Mouse (Mus musculus) limb, embryonic 14.5 days (tissue): ENCODE results near the gene Tfap2e. TPM values are rescaled to one million over a fixed set of nuclear protein-coding genes. Genes with fewer than 3 reads are reported as not detected.

Experiments used
- ATAC-seq: fragments of 200-750 bp; cut with Nextera tagmentation; 2 replicates; pipeline ENCODE4 v1.8.0; 2017; ENCODE audit warnings: low read depth, moderate number of reproducible peaks, moderate TSS enrichment; ENCODE audit not compliant: low FRiP score
- DNase-seq: peaks from one replicate; pipeline ENCODE4 v3.0.0-alpha.2; 2015; ENCODE audit warnings: low spot score
- H3K27ac ChIP-seq: fragments of 300-500 bp; sonication (generic); replicated peaks from 2 replicates; pipeline ENCODE4 v1.5.1; 2014; ENCODE audit warnings: low read depth, mild to moderate bottlenecking, low read length, moderate library complexity, mixed read lengths
- H3K27me3 ChIP-seq: fragments of 300-500 bp; sonication (generic); 2 replicates; pipeline ENCODE4 v1.6.1; 2014; ENCODE audit warnings: low read length, mixed read lengths; ENCODE audit not compliant: control insufficient read depth, insufficient read depth
- H3K36me3 ChIP-seq: fragments of 300-500 bp; sonication (generic); 2 replicates; pipeline ENCODE4 v1.6.1; 2014; ENCODE audit warnings: mild to moderate bottlenecking, low read length, moderate library complexity, mixed read lengths; ENCODE audit not compliant: control insufficient read depth, insufficient read depth
- H3K4me1 ChIP-seq: fragments of 300-500 bp; sonication (generic); 2 replicates; pipeline ENCODE4 v1.6.1; 2014; ENCODE audit warnings: antibody characterized with exemption, low read length, mixed read lengths; ENCODE audit not compliant: control insufficient read depth, insufficient read depth
- H3K4me2 ChIP-seq: fragments of 300-500 bp; sonication (generic); replicated peaks from 2 replicates; pipeline ENCODE4 v1.6.1; 2014; ENCODE audit warnings: low read depth, mild to moderate bottlenecking, low read length, moderate library complexity; ENCODE audit not compliant: severe bottlenecking
- H3K4me3 ChIP-seq: fragments of 300-500 bp; sonication (generic); replicated peaks from 2 replicates; pipeline ENCODE4 v1.5.1; 2014; ENCODE audit warnings: low read length
- H3K9ac ChIP-seq: fragments of 300-500 bp; sonication (generic); 2 replicates; pipeline ENCODE4 v1.6.1; 2014; ENCODE audit warnings: mild to moderate bottlenecking, low read depth, low read length, moderate library complexity; ENCODE audit not compliant: severe bottlenecking
- H3K9me3 ChIP-seq: fragments of 300-500 bp; sonication (generic); 2 replicates; pipeline ENCODE4 v1.6.1; 2016; ENCODE audit warnings: low read length; ENCODE audit not compliant: control insufficient read depth
- POLR2A ChIP-seq: fragments of 200-500 bp; IDR thresholded peaks from 2 replicates; pipeline ENCODE4 v1.8.0; 2012; ENCODE audit warnings: inconsistent platforms, mild to moderate bottlenecking, moderate library complexity, borderline replicate concordance; ENCODE audit not compliant: insufficient read depth, insufficient read length; ENCODE audit errors: extremely low read depth
- WGBS: fragments of 180-500 bp; shearing (Covaris S2); extraction: QIAGEN DNeasy Blood & Tissue Kit; methylation state at CpG from one replicate; pipeline ENCODE4 v1.1.7; 2014; 5-methylcytosine and 5-hydroxymethylcytosine counted together
- polyA plus RNA-seq, 2 experiments: library from polyadenylated mRNA; depleted of rRNA in 1 of 2; stranded (reverse) in 1 of 2; unstranded in 1 of 2; fragments of >200 nt; fragmentation: Nextera tagmentation in 1 of 2; extraction: Ambion mirVana in 1 of 2; gene quantifications; 2 replicates each; pipeline versions ENCODE4 v1.2.1 to v1.2.3; 2012 to 2014

Gene Tfap2e
- polyA plus RNA-seq, 2 experiments = 0.34 to 0.48 TPM

GRCm38 (mm10) chr4:126754231-126754611 lies 18.2 kb upstream of the Tfap2e start:
- WGBS = 5% methylated on average over 12 of the region's 12 CpGs
- DNase-seq = no peak
- Histone ChIP-seq H3K4me2 (peak overlapping the region; percentile 99), H3K9ac (peak overlapping the region; percentile 75), H3K9me3 (no peaks in the 10 kb centered on the region), H3K27me3 (no peaks in the 10 kb centered on the region), H3K4me3 (peak overlapping the region; percentile 67), H3K4me1 (peaks cover 23% of the 10 kb centered on the region), H3K36me3 (peaks cover 20% of the 10 kb centered on the region), H3K27ac (peak overlapping the region; percentile 89)
- no peak for ATAC-seq
- TF ChIP-seq POLR2A = no peak

DNA sequence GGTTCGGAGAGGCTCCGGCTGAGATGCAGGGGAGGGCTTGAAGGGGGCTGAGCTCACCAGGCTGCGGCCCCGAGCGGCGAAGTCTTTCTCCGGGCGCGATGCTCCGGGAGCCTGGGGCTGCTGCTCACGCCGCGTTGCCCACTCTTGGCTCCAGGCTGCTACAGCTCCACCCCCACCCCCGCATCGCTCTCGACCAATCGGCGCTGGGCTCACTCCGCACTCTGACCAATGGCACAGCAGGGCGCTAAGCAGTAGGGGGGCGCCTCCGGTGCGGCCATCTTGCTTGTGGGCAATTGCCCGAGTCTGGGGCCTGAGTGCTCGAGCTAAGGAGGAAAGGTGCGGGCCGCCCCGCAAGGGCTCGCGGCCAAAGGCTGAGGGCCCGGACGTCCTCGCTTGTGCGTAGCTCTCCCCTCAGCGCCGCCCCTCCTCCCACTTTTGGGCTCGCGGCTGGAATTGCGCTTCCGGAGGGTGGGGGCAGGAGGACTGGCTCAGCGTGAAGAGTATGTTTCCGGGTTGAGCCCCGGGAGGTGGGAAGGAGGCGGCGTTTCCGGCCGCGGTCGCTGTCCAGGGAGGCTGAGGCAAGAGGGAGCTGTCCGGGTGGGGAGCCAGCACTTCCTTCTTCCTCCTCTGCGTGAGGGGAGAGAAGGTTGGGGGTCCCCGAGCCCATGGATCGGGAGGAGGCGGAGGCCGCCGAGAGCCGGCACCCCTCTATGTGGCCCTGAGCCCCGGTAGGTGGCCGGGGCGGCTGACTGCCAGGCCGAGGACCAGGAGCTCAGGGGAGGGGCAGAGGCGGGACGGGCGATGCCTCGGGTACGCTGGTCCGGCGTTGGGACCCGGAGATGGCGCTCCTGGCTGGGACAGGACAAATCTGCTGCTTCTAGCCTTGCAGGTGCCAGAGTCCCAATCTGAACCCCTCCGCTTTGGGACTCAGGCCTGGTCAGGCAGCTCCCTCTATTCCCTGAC lies 17.5 kb upstream of the Tfap2e start, which contains the start of the genes Ncdn and AU040320:
Gene Ncdn (minus strand): TSS at position 171 of the 963 bp plus-strand sequence.
Gene AU040320 (plus strand): TSS at position 277 of the 963 bp plus-strand sequence.
- DNase-seq = peak; percentile 98
- H3K4me1 ChIP-seq = peaks cover 23% of the 10 kb centered on the region

GRCm38 (mm10) chr4:126752608-126753141 lies 16.6 kb upstream of the Tfap2e start:
- H3K9me3 ChIP-seq = no peaks in the 10 kb centered on the region
- H3K27me3 ChIP-seq = no peaks in the 10 kb centered on the region
- H3K4me1 ChIP-seq = peaks cover 23% of the 10 kb centered on the region
- WGBS = under 1% methylated on average over 23 of the region's 23 CpGs
- H3K27ac ChIP-seq = 0 out of 2 replicates have a peak overlapping the region, but pooled peaks have one; percentile 55
- peak overlapping the region; percentile 75 for H3K9ac ChIP-seq
- H3K36me3 ChIP-seq = peaks cover 24% of the 10 kb centered on the region
- TF ChIP-seq POLR2A = no peak
- peak overlapping the region; percentile 67 for H3K4me3 ChIP-seq
- ATAC-seq (no peak), DNase-seq (peak; percentile 2)
- H3K4me2 ChIP-seq = peak overlapping the region; percentile 99

More for the DNA sequence above, 17.5 kb upstream of the Tfap2e start, which contains the start of the genes Ncdn and AU040320:
- peak; percentile 99 for ATAC-seq
- Histone ChIP-seq H3K27ac (peak within 1 kb of the TSS; percentile 89), H3K9me3 (no peaks in the 10 kb centered on the region), H3K4me3 (peak within 1 kb of the TSS; percentile 67), H3K4me2 (peak within 1 kb of the TSS; percentile 99), H3K27me3 (no peaks in the 10 kb centered on the region), H3K9ac (peak within 1 kb of the TSS; percentile 75), H3K36me3 (peaks cover 23% of the 10 kb centered on the region)
- WGBS = under 1% methylated on average over 49 of the region's 71 CpGs
- 0 out of 2 replicates have a peak, but pooled peaks have one; percentile 62 for TF ChIP-seq POLR2A

GRCm38 (mm10) chr4:126752024-126752607 lies 16.1 kb upstream of the Tfap2e start:
- Histone ChIP-seq H3K9me3 (no peaks in the 10 kb centered on the region), H3K27ac (no peak overlapping the region), H3K4me1 (peaks cover 23% of the 10 kb centered on the region), H3K4me3 (peak overlapping the region; percentile 67), H3K27me3 (no peaks in the 10 kb centered on the region), H3K4me2 (peak overlapping the region; percentile 99), H3K36me3 (peaks cover 25% of the 10 kb centered on the region), H3K9ac (peak overlapping the region; percentile 75)
- DNase-seq = no peak
- no peak for TF ChIP-seq POLR2A
- 7% methylated on average over 13 of the region's 13 CpGs for WGBS
- ATAC-seq = no peak

GRCm38 (mm10) chr4:126751556-126752023 lies 15.6 kb upstream of the Tfap2e start:
- 53% methylated on average over 10 of the region's 10 CpGs for WGBS
- H3K4me2 ChIP-seq = peak overlapping the region; percentile 99
- no peak overlapping the region for H3K27ac ChIP-seq
- H3K4me3 ChIP-seq = peak overlapping the region; percentile 67
- TF ChIP-seq POLR2A = no peak
- no peak overlapping the region for H3K9ac ChIP-seq
- H3K36me3 ChIP-seq = peaks cover 31% of the 10 kb centered on the region
- peaks cover 23% of the 10 kb centered on the region for H3K4me1 ChIP-seq
- DNase-seq = no peak
- no peak for ATAC-seq
- H3K27me3 ChIP-seq = no peaks in the 10 kb centered on the region
- H3K9me3 ChIP-seq = no peaks in the 10 kb centered on the region
